Mouse (Mus musculus): Measurements from ENCODE around the gene Zfp345.
"Not testable (repeated sequence)": the region's sequence is repeated elsewhere in the genome, so short reads cannot be mapped to it uniquely, and the experiment has no call there.

DNA sequence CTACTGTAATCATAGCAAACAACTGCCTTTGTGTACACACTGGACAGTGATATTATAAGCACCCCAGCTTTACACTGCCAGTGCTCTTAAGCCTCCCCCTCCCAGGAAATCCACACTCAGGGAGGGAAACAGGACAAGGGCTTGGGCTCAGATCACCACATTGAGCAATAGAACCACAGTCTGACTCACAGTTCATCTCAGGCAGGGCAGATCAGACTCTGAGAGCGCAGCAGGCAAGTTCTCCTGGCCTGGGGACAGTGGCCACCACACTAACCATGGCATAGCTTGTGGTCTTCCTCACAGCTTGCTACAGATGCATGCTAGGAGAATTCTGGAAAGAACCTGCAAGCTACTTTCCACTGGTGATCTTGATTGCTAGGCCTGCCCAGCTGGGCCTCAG, 45.8 kb downstream of the Zfp345 start:
- not testable (repeated sequence) for TF ChIP-seq E2F4 (IDR thresholded peaks at IDR 0.05; ENCODE audit: insufficient read depth); POLR2A (IDR thresholded peaks at IDR 0.05; ENCODE audit: insufficient read length, low read depth); USF1 (IDR thresholded peaks at IDR 0.05; ENCODE audit: low read depth); MAX (IDR thresholded peaks at IDR 0.05; ENCODE audit: low read depth); TCF3 (IDR thresholded peaks at IDR 0.05; ENCODE audit: insufficient read length, low read depth)
